Mouse (Mus musculus) spleen, adult 2 months (tissue): ENCODE data around the gene Dbn1.

Experiments used
- CTCF ChIP-seq: fragments of 200-500 bp; IDR thresholded peaks from 2 replicates; pipeline ENCODE4 v1.5.1; 2011; ENCODE audit warnings: mild to moderate bottlenecking, inconsistent platforms; ENCODE audit not compliant: insufficient read depth, insufficient read length, insufficient replicate concordance; ENCODE audit errors: extremely low read depth
- POLR2A ChIP-seq: fragments of 200-500 bp; IDR thresholded peaks from 2 replicates; pipeline ENCODE4 v1.6.1; 2011; ENCODE audit warnings: low read depth, low read length, inconsistent platforms

- TF ChIP-seq POLR2A (no peak), CTCF (no peak)
Observed at GRCm38 (mm10) chr13:55494883-55495621, 7.1 kb upstream of the Dbn1 start.
